Mouse (Mus musculus): ENCODE results near the gene Gm1113. TPM values are rescaled to one million over a fixed set of nuclear protein-coding genes. Genes with fewer than 3 reads are reported as not detected.

Gm1113 gene
- polyA plus RNA-seq, 1 experiment from 2014 or later, result not detected

DNA sequence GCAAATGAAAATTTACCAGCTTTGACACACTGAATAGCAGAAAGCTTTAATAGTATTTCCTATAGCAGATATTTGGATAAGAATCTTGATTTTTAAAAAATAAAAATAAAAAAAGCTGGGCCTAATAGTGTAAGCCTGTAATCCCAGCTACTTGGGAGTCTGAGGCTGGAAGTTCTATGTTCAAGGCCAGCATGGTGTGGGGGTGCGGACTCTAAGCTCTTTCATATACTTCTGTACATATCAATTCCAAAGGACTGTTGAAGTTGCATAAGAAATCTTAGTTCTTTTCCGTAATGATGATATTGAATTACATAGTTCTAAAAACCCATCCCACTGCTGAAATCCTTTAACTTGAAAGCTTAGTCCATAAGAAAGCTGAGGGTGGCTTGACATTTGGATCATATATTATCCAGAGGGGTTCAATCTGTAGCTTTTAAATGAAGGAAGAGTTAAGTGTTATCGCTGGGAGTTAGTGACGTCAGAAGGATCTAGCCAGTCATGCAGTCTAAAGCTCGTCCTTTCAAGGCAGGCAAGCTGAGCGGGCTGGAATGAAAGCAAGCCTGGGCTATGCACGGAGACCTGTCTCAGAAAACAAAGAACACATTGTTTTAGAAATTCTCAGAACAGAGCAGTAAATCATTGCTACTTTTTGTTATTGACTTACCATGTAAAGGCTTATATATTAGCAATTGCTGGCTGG is 24.9 kb downstream of the Gm1113 start:
- no peak overlapping the region for H3K4me2 ChIP-seq
- peak overlapping the region; percentile 3; the same call in 1 of the 2 replicates for H3K27ac ChIP-seq
- peaks cover 49% of the 10 kb centered on the region for H3K36me3 ChIP-seq
- 45% methylated on average over 7 of the region's 7 CpGs for WGBS
- peaks cover 28% of the 10 kb centered on the region for H3K4me1 ChIP-seq
- no peak overlapping the region for H3K9ac ChIP-seq
- no peak for ATAC-seq (ENCODE audit: insufficient number of reproducible peaks, low FRiP score, low TSS enrichment, low read depth)
- no peaks in the 10 kb centered on the region for H3K27me3 ChIP-seq
- no peak overlapping the region for H3K4me3 ChIP-seq
- no peaks in the 10 kb centered on the region for H3K9me3 ChIP-seq

DNA sequence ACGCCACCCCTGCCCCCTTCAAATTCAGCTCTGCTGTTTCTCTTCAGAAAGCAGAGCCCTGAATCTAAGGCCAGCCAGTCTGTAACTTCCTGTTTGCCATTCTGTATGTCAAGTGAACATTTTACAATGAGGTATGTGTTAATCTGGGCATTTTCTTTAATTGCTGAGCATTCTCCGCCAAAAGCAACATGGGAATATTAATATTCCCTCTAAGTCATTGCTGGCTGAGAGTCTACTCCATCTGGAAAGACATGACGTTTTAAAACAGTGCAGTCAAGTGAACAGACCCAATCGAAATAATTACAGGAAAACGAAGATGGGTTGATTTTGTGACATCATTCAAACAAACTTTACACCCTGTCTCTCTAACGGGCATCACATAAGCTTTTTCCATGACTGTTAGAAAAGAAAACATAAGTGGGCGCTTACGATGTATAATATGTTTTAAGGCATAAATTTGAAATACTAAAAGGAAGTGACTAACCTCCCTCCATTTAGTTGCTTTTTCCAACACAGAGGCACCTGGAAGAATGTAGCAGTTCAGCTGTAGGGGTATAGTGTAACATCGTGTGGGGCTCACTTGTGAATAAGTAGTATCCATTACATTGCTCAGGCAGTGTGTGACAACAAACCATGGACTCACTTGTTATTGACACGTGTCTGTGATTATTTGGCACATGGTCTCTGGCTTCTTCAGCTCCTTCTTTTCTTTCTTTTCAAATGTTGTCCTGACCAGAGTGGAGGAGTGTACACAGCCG is 26.8 kb downstream of the Gm1113 start:
- no peak overlapping the region for H3K4me3 ChIP-seq
- no peaks in the 10 kb centered on the region for H3K27me3 ChIP-seq
- peaks cover 26% of the 10 kb centered on the region for H3K4me1 ChIP-seq
- no peaks in the 10 kb centered on the region for H3K9me3 ChIP-seq
- 63% methylated on average over 11 of the region's 11 CpGs for WGBS
- ATAC-seq (ENCODE audit: insufficient number of reproducible peaks, low FRiP score, low TSS enrichment, low read depth), result peak; percentile 74
- peaks cover 58% of the 10 kb centered on the region for H3K36me3 ChIP-seq
- peak overlapping the region; percentile 61 for H3K27ac ChIP-seq
- H3K4me2 ChIP-seq, result no peak overlapping the region
- H3K9ac ChIP-seq, result no peak overlapping the region

DNA sequence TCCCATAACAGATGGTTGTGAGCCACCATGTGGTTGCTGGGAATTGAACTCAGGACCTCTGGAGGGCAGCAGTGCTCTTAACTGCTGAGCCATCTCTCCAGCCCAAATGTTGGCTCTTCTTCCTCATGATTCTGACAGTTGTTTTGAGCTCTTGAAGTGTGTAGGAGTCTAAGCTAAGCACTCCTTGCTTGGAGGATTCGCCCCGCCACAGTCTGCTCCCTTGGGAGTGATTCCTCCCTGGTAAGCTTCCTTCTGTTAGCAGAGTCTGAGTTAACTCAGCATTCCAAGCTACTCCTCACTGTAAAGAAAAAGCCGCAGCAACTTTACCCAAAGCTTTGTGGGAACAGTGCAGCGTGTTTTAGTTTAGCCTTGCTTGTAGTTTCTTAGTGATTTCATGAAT is 29.6 kb downstream of the Gm1113 start:
- H3K4me3 ChIP-seq, result no peak overlapping the region
- H3K9me3 ChIP-seq, result no peaks in the 10 kb centered on the region
- H3K27me3 ChIP-seq, result no peaks in the 10 kb centered on the region
- peaks cover 68% of the 10 kb centered on the region for H3K36me3 ChIP-seq
- no peak overlapping the region for H3K4me2 ChIP-seq
- H3K27ac ChIP-seq, result peak overlapping the region; percentile 62; the same call in 1 of the 2 replicates
- H3K9ac ChIP-seq, result no peak overlapping the region
- no peak for ATAC-seq (ENCODE audit: insufficient number of reproducible peaks, low FRiP score, low TSS enrichment, low read depth)
- peaks cover 20% of the 10 kb centered on the region for H3K4me1 ChIP-seq
- 77% methylated on average over 4 of the region's 4 CpGs for WGBS

DNA sequence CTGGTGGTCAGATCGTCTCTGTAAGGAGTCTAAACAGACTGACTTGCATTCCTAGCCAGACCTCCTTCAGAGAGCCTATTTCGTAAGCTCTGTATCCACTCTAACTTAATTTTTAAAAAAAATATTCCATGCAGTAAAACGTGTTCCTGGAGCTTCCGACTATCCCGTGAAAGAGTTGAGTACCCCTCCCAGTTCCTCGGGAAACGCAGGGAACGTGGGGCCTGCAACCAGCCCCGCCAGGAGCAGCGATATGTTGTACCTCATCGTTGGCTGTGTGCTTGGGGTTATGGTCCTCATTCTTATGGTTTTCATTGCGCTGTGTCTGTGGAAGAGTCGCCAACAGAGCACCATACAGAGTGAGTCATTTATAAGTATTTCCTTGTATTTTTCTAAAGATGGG is 31.5 kb downstream of the Gm1113 start:
- H3K4me2 ChIP-seq, result no peak overlapping the region
- no peak overlapping the region for H3K9ac ChIP-seq
- peaks cover 17% of the 10 kb centered on the region for H3K4me1 ChIP-seq
- H3K27me3 ChIP-seq, result no peaks in the 10 kb centered on the region
- no peaks in the 10 kb centered on the region for H3K9me3 ChIP-seq
- WGBS, result 71% methylated on average over 13 of the region's 13 CpGs
- no peak overlapping the region for H3K4me3 ChIP-seq
- ATAC-seq (ENCODE audit: insufficient number of reproducible peaks, low FRiP score, low TSS enrichment, low read depth), result no peak
- peaks cover 79% of the 10 kb centered on the region for H3K36me3 ChIP-seq
- H3K27ac ChIP-seq, result no peak overlapping the region; the same call in 1 of the 2 replicates

DNA sequence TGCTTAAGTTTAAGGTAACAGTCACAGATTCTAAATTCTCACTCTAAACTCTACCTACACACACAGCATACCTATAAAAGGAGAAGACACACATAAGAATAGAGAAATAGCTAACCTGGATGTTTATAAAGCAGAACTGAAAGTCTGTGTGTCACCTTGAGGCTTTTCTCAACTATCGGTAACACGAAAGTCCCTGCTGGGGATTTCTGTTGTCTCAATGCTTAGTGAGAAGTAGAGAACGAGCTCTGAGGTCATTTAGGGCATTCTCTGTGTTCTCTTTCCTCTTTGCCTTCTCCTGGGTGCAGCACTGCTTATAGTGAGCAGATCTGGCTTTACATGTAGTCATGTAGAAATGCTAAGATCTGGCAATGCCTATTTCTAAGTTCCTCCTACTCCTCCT is 34.1 kb downstream of the Gm1113 start:
- H3K4me2 ChIP-seq, result no peak overlapping the region
- ATAC-seq (ENCODE audit: insufficient number of reproducible peaks, low FRiP score, low TSS enrichment, low read depth), result no peak
- H3K4me3 ChIP-seq, result no peak overlapping the region
- peaks cover 11% of the 10 kb centered on the region; the same call in 1 of the 2 replicates for H3K4me1 ChIP-seq
- 75% methylated on average over 3 of the region's 3 CpGs for WGBS
- H3K9ac ChIP-seq, result no peak overlapping the region
- no peaks in the 10 kb centered on the region for H3K9me3 ChIP-seq
- H3K27me3 ChIP-seq, result no peaks in the 10 kb centered on the region
- H3K36me3 ChIP-seq, result peaks cover 76% of the 10 kb centered on the region
- H3K27ac ChIP-seq, result no peak overlapping the region

DNA sequence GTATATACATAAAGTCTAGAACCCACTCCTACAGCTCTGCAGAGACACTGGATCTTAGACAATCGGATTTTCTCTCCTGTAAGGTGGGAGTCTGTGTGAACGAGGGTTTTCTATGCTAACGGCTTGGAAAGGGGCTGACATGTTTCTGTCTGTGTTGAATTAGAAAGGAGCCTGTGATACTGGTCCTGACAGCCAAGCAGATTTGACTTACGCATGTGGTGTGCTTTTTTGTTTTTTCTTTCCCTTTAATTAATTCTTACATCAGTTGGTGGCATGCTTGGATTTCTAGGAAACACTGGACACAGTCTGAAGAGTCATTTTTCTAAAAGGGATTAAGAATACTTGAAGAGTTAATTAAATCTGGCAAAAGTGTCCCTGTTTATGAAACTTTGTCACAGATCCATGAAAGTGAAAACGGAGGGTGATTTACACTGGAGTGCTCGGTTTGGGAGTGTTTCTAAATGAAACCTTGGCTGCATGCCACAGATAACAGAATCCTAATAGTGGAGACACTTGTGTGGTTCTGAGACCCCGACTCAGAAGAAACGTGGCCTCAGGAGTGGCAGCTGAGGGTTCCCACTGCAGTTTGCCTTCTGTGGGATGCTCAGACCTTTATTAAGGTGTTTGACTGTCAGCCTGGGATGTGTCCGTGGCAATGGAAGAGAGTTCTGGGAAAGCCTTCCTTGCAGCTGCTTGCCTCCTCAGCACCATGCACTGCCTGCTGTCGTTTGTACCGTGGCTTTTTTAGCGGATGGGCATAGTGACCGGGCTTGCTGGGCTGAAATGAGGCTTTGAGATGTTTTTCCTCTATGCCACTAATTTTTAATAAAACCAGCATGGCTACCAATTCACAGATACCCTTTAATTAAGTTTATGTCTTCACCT is 35.8 kb downstream of the Gm1113 start:
- no peaks in the 10 kb centered on the region for H3K27me3 ChIP-seq
- H3K4me2 ChIP-seq, result no peak overlapping the region
- no peak overlapping the region for H3K4me3 ChIP-seq
- H3K9me3 ChIP-seq, result no peaks in the 10 kb centered on the region
- H3K36me3 ChIP-seq, result peaks cover 74% of the 10 kb centered on the region
- peak overlapping the region; percentile 27; the same call in 1 of the 2 replicates for H3K27ac ChIP-seq
- WGBS, result 57% methylated on average over 13 of the region's 13 CpGs
- peaks cover 10% of the 10 kb centered on the region; the same call in 1 of the 2 replicates for H3K4me1 ChIP-seq
- 0 out of 2 replicates have a peak, but pooled peaks have one; percentile 40 for ATAC-seq (ENCODE audit: insufficient number of reproducible peaks, low FRiP score, low TSS enrichment, low read depth)
- no peak overlapping the region for H3K9ac ChIP-seq

DNA sequence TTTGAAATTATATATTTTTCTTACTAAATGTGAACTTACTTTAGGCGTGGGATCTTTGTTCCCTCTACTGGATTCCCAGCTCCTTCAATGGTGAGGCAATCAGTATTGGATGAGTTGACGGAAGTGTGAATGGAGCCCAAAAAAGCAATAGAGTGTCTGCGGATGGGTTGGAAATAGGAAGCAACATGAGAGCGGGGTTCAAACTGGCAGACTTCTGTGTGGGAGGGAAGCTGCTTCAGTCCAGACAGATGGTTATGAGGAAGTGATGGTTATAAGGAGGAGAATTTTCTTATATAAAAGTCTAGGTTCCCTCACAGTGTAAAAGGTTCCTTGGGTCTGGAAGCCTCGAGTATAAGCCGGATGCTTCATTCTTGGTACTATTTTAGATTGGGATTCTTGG is 38.6 kb downstream of the Gm1113 start:
- H3K36me3 ChIP-seq, result peaks cover 75% of the 10 kb centered on the region
- no peak for ATAC-seq (ENCODE audit: insufficient number of reproducible peaks, low FRiP score, low TSS enrichment, low read depth)
- H3K4me3 ChIP-seq, result no peak overlapping the region
- H3K27ac ChIP-seq, result no peak overlapping the region
- no peaks in the 10 kb centered on the region for H3K27me3 ChIP-seq
- WGBS, result 90% methylated on average over 6 of the region's 6 CpGs
- no peak overlapping the region for H3K9ac ChIP-seq
- peaks cover 3% of the 10 kb centered on the region; the same call in 1 of the 2 replicates for H3K4me1 ChIP-seq
- H3K9me3 ChIP-seq, result no peaks in the 10 kb centered on the region
- H3K4me2 ChIP-seq, result no peak overlapping the region

DNA sequence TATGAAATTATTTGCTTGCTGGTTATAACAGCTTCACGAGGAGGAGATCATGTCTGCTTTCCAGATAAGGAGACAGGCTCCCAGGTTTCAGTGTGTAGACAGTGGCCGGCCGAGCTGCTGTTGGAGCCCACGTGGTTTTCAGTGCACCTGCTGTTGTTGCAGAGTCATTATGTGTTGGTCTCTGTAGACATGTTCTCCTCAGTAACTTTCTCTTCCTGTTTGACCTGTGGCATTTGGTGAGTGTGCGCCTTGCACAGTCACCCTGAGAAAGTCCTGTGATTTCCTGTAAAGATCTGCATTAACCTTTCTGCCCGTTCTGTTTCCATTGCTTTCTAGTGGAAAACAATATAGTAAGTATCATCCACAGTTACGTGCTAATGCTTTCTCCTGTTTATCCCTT is 42.7 kb downstream of the Gm1113 start:
- no peak for ATAC-seq (ENCODE audit: insufficient number of reproducible peaks, low FRiP score, low TSS enrichment, low read depth)
- Histone ChIP-seq H3K4me2 (no peak overlapping the region), H3K9ac (no peak overlapping the region), H3K4me1 (no peaks in the 10 kb centered on the region), H3K27me3 (no peaks in the 10 kb centered on the region), H3K4me3 (no peak overlapping the region), H3K9me3 (no peaks in the 10 kb centered on the region), H3K36me3 (peaks cover 81% of the 10 kb centered on the region), H3K27ac (no peak overlapping the region)
- 90% methylated on average over 7 of the region's 7 CpGs for WGBS

DNA sequence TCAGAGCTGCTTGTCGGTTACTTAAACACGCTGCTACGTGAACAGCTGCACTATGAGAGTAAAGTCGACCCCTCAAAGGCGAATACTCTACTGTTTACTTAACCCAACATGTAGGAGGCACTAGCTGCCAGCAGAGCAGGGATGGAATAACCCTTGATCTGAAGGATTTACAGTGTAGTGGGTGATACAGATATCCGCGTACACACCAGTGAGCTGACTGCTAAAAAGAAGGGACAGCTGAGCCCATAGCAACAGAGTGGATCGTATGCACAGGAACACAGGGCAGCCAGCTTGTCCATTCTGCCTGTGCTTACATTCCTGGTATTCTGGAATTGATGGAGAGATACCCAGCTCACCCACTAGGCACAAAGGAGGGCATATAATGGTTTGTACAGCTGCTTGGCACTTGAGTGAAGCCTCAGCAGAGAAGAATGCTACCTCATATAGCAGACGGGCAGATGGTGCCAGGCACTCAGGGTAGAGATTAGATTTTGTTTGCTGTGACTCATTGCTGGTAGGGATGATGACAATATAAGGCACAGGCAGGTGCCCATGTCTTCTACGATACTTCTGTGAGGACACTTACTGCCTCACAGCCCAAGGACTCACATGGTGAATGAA is 43.9 kb downstream of the Gm1113 start:
- no peaks in the 10 kb centered on the region for H3K9me3 ChIP-seq
- H3K9ac ChIP-seq, result no peak overlapping the region
- H3K36me3 ChIP-seq, result peaks cover 85% of the 10 kb centered on the region
- H3K4me1 ChIP-seq, result no peaks in the 10 kb centered on the region
- no peak for ATAC-seq (ENCODE audit: insufficient number of reproducible peaks, low FRiP score, low TSS enrichment, low read depth)
- 83% methylated on average over 10 of the region's 10 CpGs for WGBS
- H3K4me2 ChIP-seq, result no peak overlapping the region
- no peak overlapping the region for H3K27ac ChIP-seq
- no peak overlapping the region for H3K4me3 ChIP-seq
- no peaks in the 10 kb centered on the region for H3K27me3 ChIP-seq

DNA sequence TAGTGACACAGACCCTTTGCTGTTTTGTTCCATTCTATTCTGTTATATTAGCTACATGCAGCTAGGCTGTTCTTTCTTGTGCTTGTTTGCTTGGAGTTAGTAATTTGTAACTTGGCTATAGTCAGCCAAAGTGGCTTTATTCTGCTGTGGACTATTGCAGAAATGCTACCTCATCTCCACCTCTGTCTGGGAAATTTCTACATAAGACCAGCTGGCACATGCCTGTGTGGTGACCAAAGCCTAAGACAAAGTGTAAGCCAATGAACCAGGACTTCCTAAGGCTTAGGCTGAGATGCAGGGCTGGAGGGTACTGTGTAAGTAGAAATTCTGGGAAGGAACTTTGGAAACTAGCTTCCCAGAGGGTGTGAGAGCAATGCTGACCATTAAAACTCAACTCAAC is 49.2 kb downstream of the Gm1113 start:
- no peak overlapping the region for H3K4me2 ChIP-seq
- H3K36me3 ChIP-seq, result peaks cover 53% of the 10 kb centered on the region
- no peak for ATAC-seq (ENCODE audit: insufficient number of reproducible peaks, low FRiP score, low TSS enrichment, low read depth)
- no peak overlapping the region for H3K27ac ChIP-seq
- peaks cover 22% of the 10 kb centered on the region for H3K4me1 ChIP-seq
- no peak overlapping the region for H3K9ac ChIP-seq
- H3K27me3 ChIP-seq, result no peaks in the 10 kb centered on the region
- no peaks in the 10 kb centered on the region for H3K9me3 ChIP-seq
- H3K4me3 ChIP-seq, result no peak overlapping the region

DNA sequence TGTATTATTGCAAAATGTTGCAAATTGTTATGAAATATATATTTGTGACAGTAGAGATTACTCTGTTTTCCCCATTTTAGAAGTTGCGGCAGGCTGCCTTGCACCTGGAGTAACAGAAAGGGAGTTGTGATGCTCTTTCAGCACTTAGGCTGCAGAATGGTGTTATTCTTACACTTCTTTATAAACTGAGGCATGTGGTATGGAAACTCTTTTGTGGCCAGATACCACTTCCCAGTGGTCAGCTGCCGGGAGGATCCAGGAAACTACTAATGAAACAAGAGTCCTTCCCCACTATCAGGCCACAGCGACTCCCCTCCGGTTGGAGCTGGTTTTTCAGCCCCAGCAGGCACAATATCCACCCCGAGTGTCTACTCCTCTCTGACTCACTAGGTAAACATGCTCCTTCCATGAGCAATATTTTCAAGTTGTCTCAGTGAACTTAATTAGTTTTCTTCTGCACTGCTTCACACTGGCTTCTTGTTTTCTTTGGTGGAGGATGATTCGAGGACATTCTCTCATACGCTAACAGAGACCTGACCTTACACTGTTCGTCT is 50.7 kb downstream of the Gm1113 start:
- peaks cover 53% of the 10 kb centered on the region for H3K36me3 ChIP-seq
- H3K9me3 ChIP-seq, result no peaks in the 10 kb centered on the region
- H3K9ac ChIP-seq, result no peak overlapping the region
- H3K27ac ChIP-seq, result no peak overlapping the region
- no peaks in the 10 kb centered on the region for H3K27me3 ChIP-seq
- ATAC-seq (ENCODE audit: insufficient number of reproducible peaks, low FRiP score, low TSS enrichment, low read depth), result no peak
- H3K4me1 ChIP-seq, result peaks cover 25% of the 10 kb centered on the region
- WGBS, result 52% methylated on average over 8 of the region's 8 CpGs
- H3K4me2 ChIP-seq, result no peak overlapping the region
- no peak overlapping the region for H3K4me3 ChIP-seq

Data from limb, embryonic 15.5 days (tissue).